Mouse (Mus musculus) hindbrain, embryonic 13.5 days (tissue): ENCODE results near the gene Fuom. TPM values are rescaled to one million over a fixed set of nuclear protein-coding genes. Genes with fewer than 3 reads are reported as not detected.
A peak's percentile ranks its signal among the peaks of the same experiment; 100 is the strongest.

ENCODE experiments used
- ATAC-seq: fragments of 200-750 bp; cut with Nextera tagmentation; 2 replicates; pipeline ENCODE4 v1.8.0; 2017; ENCODE audit warnings: moderate TSS enrichment; ENCODE audit not compliant: low FRiP score
- H3K27ac ChIP-seq: fragments of 300-500 bp; sonication (generic); 2 replicates; pipeline ENCODE4 v1.5.1; 2015; ENCODE audit warnings: inconsistent platforms, mild to moderate bottlenecking, moderate library complexity
- H3K27me3 ChIP-seq: fragments of 300-500 bp; sonication (generic); 2 replicates; pipeline ENCODE4 v1.6.1; 2015; ENCODE audit warnings: mild to moderate bottlenecking, inconsistent platforms
- H3K36me3 ChIP-seq: fragments of 300-500 bp; sonication (generic); 2 replicates; pipeline ENCODE4 v1.6.1; 2015; ENCODE audit warnings: mild to moderate bottlenecking, inconsistent platforms
- H3K4me1 ChIP-seq: fragments of 300-500 bp; sonication (generic); replicated peaks from 2 replicates; pipeline ENCODE4 v1.6.1; 2015; ENCODE audit warnings: inconsistent platforms
- H3K4me2 ChIP-seq: fragments of 300-500 bp; sonication (generic); 2 replicates; pipeline ENCODE4 v1.6.1; 2015; ENCODE audit warnings: inconsistent platforms, mild to moderate bottlenecking, moderate library complexity
- H3K4me3 ChIP-seq: fragments of 300-500 bp; sonication (generic); 2 replicates; pipeline ENCODE4 v1.5.1; 2015; ENCODE audit warnings: mild to moderate bottlenecking, inconsistent platforms
- H3K9ac ChIP-seq: fragments of 300-500 bp; sonication (generic); 2 replicates; pipeline ENCODE4 v1.6.1; 2015; ENCODE audit warnings: mild to moderate bottlenecking, inconsistent platforms
- H3K9me3 ChIP-seq: fragments of 300-500 bp; sonication (generic); 2 replicates; pipeline ENCODE4 v1.6.1; 2016; ENCODE audit warnings: inconsistent platforms
- WGBS: fragments of 180-500 bp; shearing (Covaris S2); methylation state at CpG from one replicate; pipeline ENCODE4 v1.1.7; 2015; 5-methylcytosine and 5-hydroxymethylcytosine counted together
- polyA plus RNA-seq: library from polyadenylated mRNA; unstranded; fragments of >200 nt; fragmentation: Nextera tagmentation; extraction: Ambion mirVana; gene quantifications from 2 replicates; pipeline ENCODE4 v1.2.1, GENCODE M21; 2015

Gene Fuom
- polyA plus RNA-seq, 1 experiment from 2014 or later, result 27.9 TPM

DNA sequence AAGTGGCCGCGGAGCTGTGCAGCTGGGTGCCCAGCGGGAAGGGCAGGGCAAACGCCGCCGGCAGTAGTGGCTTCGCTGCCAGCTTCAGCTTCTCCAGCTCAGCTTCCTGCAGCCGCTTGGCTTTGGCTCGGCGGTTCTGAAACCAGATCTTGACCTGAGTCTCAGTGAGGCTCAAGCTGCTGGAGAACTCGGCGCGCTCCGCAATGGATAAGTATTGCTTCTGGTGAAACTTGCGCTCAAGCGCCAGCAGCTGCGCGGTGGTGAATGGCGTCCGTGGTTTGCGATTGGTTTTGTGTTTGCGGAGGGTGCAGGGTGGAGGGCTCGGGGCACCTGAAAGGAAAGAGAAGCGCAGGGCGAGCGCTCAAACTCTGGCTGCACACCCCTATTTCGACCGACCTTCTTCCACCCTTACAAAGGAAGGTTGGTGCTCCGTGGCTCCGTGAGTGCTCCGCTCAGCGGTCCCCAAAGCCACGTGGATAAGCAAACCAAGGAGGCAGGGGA, 54.4 kb downstream of the Fuom start:
- peaks cover 81% of the 10 kb centered on the region for H3K27me3 ChIP-seq
- peak overlapping the region; percentile 75 for H3K4me2 ChIP-seq
- H3K36me3 ChIP-seq, result no peaks in the 10 kb centered on the region
- no peak for ATAC-seq
- peak overlapping the region; percentile 56 for H3K4me3 ChIP-seq
- peak overlapping the region; percentile 74 for H3K9ac ChIP-seq
- 0 out of 2 replicates have a peak overlapping the region, but pooled peaks have one; percentile 6 for H3K27ac ChIP-seq
- under 1% methylated on average over 33 of the region's 33 CpGs for WGBS
- H3K4me1 ChIP-seq, result peaks cover 47% of the 10 kb centered on the region
- no peaks in the 10 kb centered on the region for H3K9me3 ChIP-seq

Other genes with a start within 250 kb of the Fuom start
- 8.3 and 10.0 TPM in 2 replicates for gene Kndc1, start 207.7 kb downstream of the Fuom start, polyA plus RNA-seq
- gene Utf1, start 158.7 kb downstream of the Fuom start, polyA plus RNA-seq, result not detected in 2 replicates
- 0.91 and 1.2 TPM in 2 replicates for gene 6430531B16Rik, start 123.7 kb downstream of the Fuom start, polyA plus RNA-seq
- 3.9 and 5.3 TPM in 2 replicates for gene Adam8, start 109.9 kb downstream of the Fuom start, polyA plus RNA-seq
- gene Zfp511, start 66.0 kb downstream of the Fuom start, polyA plus RNA-seq, result 52.5 and 54.2 TPM in 2 replicates
- gene Tubgcp2, start 65.8 kb downstream of the Fuom start, polyA plus RNA-seq, result 55.8 and 60.9 TPM in 2 replicates
- 16.5 and 28.5 TPM in 2 replicates for gene Msx3, start 53.4 kb downstream of the Fuom start, polyA plus RNA-seq
- gene Caly, start 19.9 kb downstream of the Fuom start, polyA plus RNA-seq, result 104 and 105 TPM in 2 replicates
- not detected in 2 replicates for gene Prap1, start 9.0 kb downstream of the Fuom start, polyA plus RNA-seq
- gene Paox, start 13.4 kb upstream of the Fuom start, polyA plus RNA-seq, result 10.0 and 11.8 TPM in 2 replicates
- gene Echs1, start 14.0 kb upstream of the Fuom start, polyA plus RNA-seq, result 123 and 125 TPM in 2 replicates
- gene Mtg1, start 35.1 kb upstream of the Fuom start, polyA plus RNA-seq, result 28.3 and 30.6 TPM in 2 replicates
- 10.8 and 11.0 TPM in 2 replicates for gene Sprn, start 52.4 kb upstream of the Fuom start, polyA plus RNA-seq
- not detected in 2 replicates for gene Olfr522, start 62.3 kb upstream of the Fuom start, polyA plus RNA-seq
- not detected in 2 replicates for gene Olfr523, start 70.8 kb upstream of the Fuom start, polyA plus RNA-seq
- gene Olfr524, start 103.5 kb upstream of the Fuom start, polyA plus RNA-seq, result not detected in 2 replicates
- not detected in 2 replicates for gene Cd163l1, start 115.8 kb upstream of the Fuom start, polyA plus RNA-seq
- gene 5830411N06Rik, start 144.8 kb upstream of the Fuom start, polyA plus RNA-seq, result not detected in 2 replicates
- not detected in 2 replicates for gene Olfr525, start 218.4 kb upstream of the Fuom start, polyA plus RNA-seq
- not detected in 2 replicates for gene Olfr527, start 231.6 kb upstream of the Fuom start, polyA plus RNA-seq